Mouse (Mus musculus): ENCODE results near the gene Zbtb20. TPM values are rescaled to one million over a fixed set of nuclear protein-coding genes. Genes with fewer than 3 reads are reported as not detected.

Zbtb20 gene
- polyA plus RNA-seq, 1 experiment, result 5.9 TPM

GRCm38 (mm10) chr16:43234249-43234648, 358.6 kb downstream of the Zbtb20 start:
- Histone ChIP-seq H3K36me3 (ENCODE audit: control insufficient read depth, insufficient read depth, low read length) (no peaks in the 10 kb centered on the region), H3K4me3 (ENCODE audit: control insufficient read depth, low read depth, low read length) (no peak overlapping the region), H3K4me1 (ENCODE audit: control insufficient read depth, insufficient read depth, low read length) (no peaks in the 10 kb centered on the region), H3K27me3 (ENCODE audit: control insufficient read depth, insufficient read depth, low read length) (no peaks in the 10 kb centered on the region), H3K27ac (ENCODE audit: control insufficient read depth, insufficient read depth, low read depth, low read length) (no peak overlapping the region)
- TF ChIP-seq CTCF (IDR thresholded peaks at IDR 0.05; ENCODE audit: control insufficient read depth, insufficient read depth, insufficient replicate concordance, low read depth, low read length), result no peak
- no peak for TF ChIP-seq POLR2A (IDR thresholded peaks at IDR 0.05; ENCODE audit: control insufficient read depth, low read depth, low read length)

DNA sequence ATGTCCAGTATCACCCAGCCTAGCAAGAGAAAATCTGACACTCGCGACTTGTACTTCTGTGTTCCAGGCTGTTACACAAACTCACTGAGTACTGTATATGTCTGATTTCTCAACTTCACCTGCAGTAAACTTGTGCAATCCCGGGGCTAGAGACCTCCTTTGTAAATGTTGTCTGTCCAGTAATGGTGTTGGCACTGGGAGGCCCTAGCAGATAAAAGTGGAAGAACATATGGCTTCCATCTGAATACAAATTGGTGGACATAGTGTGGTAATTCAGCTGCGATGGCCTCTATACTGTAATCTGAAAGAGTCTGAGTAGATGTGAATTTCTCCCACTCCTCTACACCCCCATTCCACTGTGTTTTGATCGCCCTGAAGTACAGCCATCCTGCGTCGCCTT, 359.6 kb downstream of the Zbtb20 start:
- H3K27me3 ChIP-seq (ENCODE audit: control insufficient read depth, insufficient read depth, low read length), result no peaks in the 10 kb centered on the region
- peak overlapping the region; percentile 21; the same call in 1 of the 2 replicates for H3K27ac ChIP-seq (ENCODE audit: control insufficient read depth, insufficient read depth, low read depth, low read length)
- H3K4me3 ChIP-seq (ENCODE audit: control insufficient read depth, low read depth, low read length), result no peak overlapping the region
- TF ChIP-seq POLR2A (IDR thresholded peaks at IDR 0.05; ENCODE audit: control insufficient read depth, low read depth, low read length) (no peak), CTCF (IDR thresholded peaks at IDR 0.05; ENCODE audit: control insufficient read depth, insufficient read depth, insufficient replicate concordance, low read depth, low read length) (no peak)
- no peaks in the 10 kb centered on the region for H3K36me3 ChIP-seq (ENCODE audit: control insufficient read depth, insufficient read depth, low read length)
- H3K4me1 ChIP-seq (ENCODE audit: control insufficient read depth, insufficient read depth, low read length), result no peaks in the 10 kb centered on the region

DNA sequence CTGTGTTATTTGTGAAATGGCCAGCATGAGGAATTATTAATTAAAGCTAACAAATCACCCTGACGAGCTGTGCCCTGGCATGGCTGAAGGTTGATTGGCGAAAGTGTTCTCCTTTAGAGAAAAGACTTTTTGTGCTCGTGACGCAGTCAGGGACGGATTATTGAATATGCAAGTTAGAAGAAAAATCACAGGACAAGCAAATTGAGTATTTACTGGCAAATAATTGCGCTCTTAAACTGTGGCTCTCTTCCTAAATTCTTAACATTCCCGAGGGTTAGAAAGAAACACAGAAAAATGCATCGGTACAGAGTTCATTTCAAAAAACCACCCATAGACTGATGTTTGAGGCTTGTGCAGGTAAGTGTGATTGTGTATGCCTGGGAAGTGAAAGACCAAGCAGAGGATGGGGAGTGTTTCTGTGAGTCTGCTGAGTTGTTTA, 360.1 kb downstream of the Zbtb20 start:
- H3K27ac ChIP-seq (ENCODE audit: control insufficient read depth, insufficient read depth, low read depth, low read length), result peak overlapping the region; percentile 21; the same call in 1 of the 2 replicates
- no peak overlapping the region; the same call in none of the 2 replicates for H3K4me3 ChIP-seq (ENCODE audit: control insufficient read depth, low read depth, low read length)
- no peaks in the 10 kb centered on the region for H3K27me3 ChIP-seq (ENCODE audit: control insufficient read depth, insufficient read depth, low read length)
- H3K36me3 ChIP-seq (ENCODE audit: control insufficient read depth, insufficient read depth, low read length), result no peaks in the 10 kb centered on the region
- H3K4me1 ChIP-seq (ENCODE audit: control insufficient read depth, insufficient read depth, low read length), result no peaks in the 10 kb centered on the region
- TF ChIP-seq POLR2A (IDR thresholded peaks at IDR 0.05; ENCODE audit: control insufficient read depth, low read depth, low read length) (no peak), CTCF (IDR thresholded peaks at IDR 0.05; ENCODE audit: control insufficient read depth, insufficient read depth, insufficient replicate concordance, low read depth, low read length) (no peak)

GRCm38 (mm10) chr16:43237551-43237950, 361.9 kb downstream of the Zbtb20 start:
- H3K4me3 ChIP-seq (ENCODE audit: control insufficient read depth, low read depth, low read length), result no peak overlapping the region
- H3K4me1 ChIP-seq (ENCODE audit: control insufficient read depth, insufficient read depth, low read length), result no peaks in the 10 kb centered on the region
- no peak for TF ChIP-seq CTCF (IDR thresholded peaks at IDR 0.05; ENCODE audit: control insufficient read depth, insufficient read depth, insufficient replicate concordance, low read depth, low read length)
- TF ChIP-seq POLR2A (IDR thresholded peaks at IDR 0.05; ENCODE audit: control insufficient read depth, low read depth, low read length), result no peak
- H3K36me3 ChIP-seq (ENCODE audit: control insufficient read depth, insufficient read depth, low read length), result no peaks in the 10 kb centered on the region
- H3K27ac ChIP-seq (ENCODE audit: control insufficient read depth, insufficient read depth, low read depth, low read length), result no peak overlapping the region
- H3K27me3 ChIP-seq (ENCODE audit: control insufficient read depth, insufficient read depth, low read length), result no peaks in the 10 kb centered on the region

- Histone ChIP-seq H3K4me1 (ENCODE audit: control insufficient read depth, insufficient read depth, low read length) (no peaks in the 10 kb centered on the region), H3K4me3 (ENCODE audit: control insufficient read depth, low read depth, low read length) (no peak overlapping the region), H3K27me3 (ENCODE audit: control insufficient read depth, insufficient read depth, low read length) (no peaks in the 10 kb centered on the region), H3K36me3 (ENCODE audit: control insufficient read depth, insufficient read depth, low read length) (no peaks in the 10 kb centered on the region), H3K27ac (ENCODE audit: control insufficient read depth, insufficient read depth, low read depth, low read length) (no peak overlapping the region)
- TF ChIP-seq POLR2A (IDR thresholded peaks at IDR 0.05; ENCODE audit: control insufficient read depth, low read depth, low read length), result no peak
- no peak for TF ChIP-seq CTCF (IDR thresholded peaks at IDR 0.05; ENCODE audit: control insufficient read depth, insufficient read depth, insufficient replicate concordance, low read depth, low read length)
Measured at GRCm38 (mm10) chr16:43247026-43247425, 371.3 kb downstream of the Zbtb20 start.

GRCm38 (mm10) chr16:43253077-43253476, 377.4 kb downstream of the Zbtb20 start:
- TF ChIP-seq POLR2A (IDR thresholded peaks at IDR 0.05; ENCODE audit: control insufficient read depth, low read depth, low read length) (no peak), CTCF (IDR thresholded peaks at IDR 0.05; ENCODE audit: control insufficient read depth, insufficient read depth, insufficient replicate concordance, low read depth, low read length) (no peak)
- Histone ChIP-seq H3K27ac (ENCODE audit: control insufficient read depth, insufficient read depth, low read depth, low read length) (no peak overlapping the region), H3K4me1 (ENCODE audit: control insufficient read depth, insufficient read depth, low read length) (no peaks in the 10 kb centered on the region), H3K4me3 (ENCODE audit: control insufficient read depth, low read depth, low read length) (no peak overlapping the region), H3K27me3 (ENCODE audit: control insufficient read depth, insufficient read depth, low read length) (no peaks in the 10 kb centered on the region), H3K36me3 (ENCODE audit: control insufficient read depth, insufficient read depth, low read length) (no peaks in the 10 kb centered on the region)

- Histone ChIP-seq H3K4me3 (ENCODE audit: control insufficient read depth, low read depth, low read length) (no peak overlapping the region), H3K27me3 (ENCODE audit: control insufficient read depth, insufficient read depth, low read length) (no peaks in the 10 kb centered on the region), H3K4me1 (ENCODE audit: control insufficient read depth, insufficient read depth, low read length) (no peaks in the 10 kb centered on the region), H3K27ac (ENCODE audit: control insufficient read depth, insufficient read depth, low read depth, low read length) (no peak overlapping the region), H3K36me3 (ENCODE audit: control insufficient read depth, insufficient read depth, low read length) (no peaks in the 10 kb centered on the region)
- TF ChIP-seq CTCF (IDR thresholded peaks at IDR 0.05; ENCODE audit: control insufficient read depth, insufficient read depth, insufficient replicate concordance, low read depth, low read length), result no peak
Measured at GRCm38 (mm10) chr16:43253746-43254145, 378.1 kb downstream of the Zbtb20 start.
